Mouse (Mus musculus): ENCODE data around the gene Fbxw8.

DNA sequence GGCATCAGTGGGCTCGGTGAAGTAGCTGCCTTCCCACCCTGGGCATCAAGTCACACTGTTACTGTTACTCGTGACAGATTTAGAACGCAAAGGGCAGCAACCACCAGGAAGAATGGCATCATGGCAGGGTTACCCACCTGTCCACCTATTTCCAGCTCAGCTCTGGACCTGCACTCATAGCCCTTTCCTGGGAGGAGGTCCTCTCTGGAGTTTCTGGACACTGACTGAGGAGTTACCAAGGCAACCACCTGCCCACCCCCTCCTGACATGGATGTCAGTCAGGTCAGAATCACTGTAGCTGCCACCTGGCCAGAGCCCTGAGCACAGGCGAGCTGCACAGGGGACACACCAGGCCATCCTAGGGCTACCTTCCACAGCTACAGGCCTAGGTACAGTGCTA, 28.6 kb downstream of the Fbxw8 start:
- TF ChIP-seq CTCF (IDR thresholded peaks at IDR 0.05; ENCODE audit: extremely low read depth, insufficient read depth, insufficient read length, insufficient replicate concordance) (no peak), POLR2A (IDR thresholded peaks at IDR 0.05; ENCODE audit: low read depth, low read length) (no peak)
